Mouse (Mus musculus) ES-Bruce4 (cell line): ENCODE measurements at regions not wholly inside any gene's neighbourhood (a gene's known extent, or its start where the extent isn't known, plus 50 kb on each side); places are given as distances from the start of the nearest gene placed in this dataset.

Experiments used
- H3K27ac ChIP-seq: 2 replicates; pipeline ENCODE4 v1.5.1; 2012; ENCODE audit warnings: low read length, inconsistent platforms; ENCODE audit not compliant: insufficient read depth
- H3K27me3 ChIP-seq: 2 replicates; pipeline ENCODE4 v1.6.1; 2012; ENCODE audit warnings: mild to moderate bottlenecking, low read length, inconsistent platforms; ENCODE audit not compliant: control insufficient read depth, poor library complexity, insufficient read depth, severe bottlenecking
- H3K36me3 ChIP-seq: 2 replicates; pipeline ENCODE4 v1.6.1; 2012; ENCODE audit warnings: inconsistent platforms, mild to moderate bottlenecking, low read length, moderate library complexity; ENCODE audit not compliant: control insufficient read depth, poor library complexity, insufficient read depth, severe bottlenecking
- H3K4me1 ChIP-seq: one replicate; pipeline ENCODE4 v1.8.1; 2011; ENCODE audit warnings: low read length; ENCODE audit not compliant: control insufficient read depth, insufficient read depth
- H3K4me3 ChIP-seq: 2 replicates; pipeline ENCODE4 v1.5.1; 2011; ENCODE audit warnings: low read depth, mild to moderate bottlenecking, low read length
- H3K9ac ChIP-seq: 2 replicates; pipeline ENCODE4 v1.6.1; 2012; ENCODE audit warnings: low read depth, mild to moderate bottlenecking, inconsistent platforms; ENCODE audit not compliant: poor library complexity, severe bottlenecking
- H3K9me3 ChIP-seq: replicated peaks from 2 replicates; pipeline ENCODE4 v1.6.1; 2012; ENCODE audit warnings: mild to moderate bottlenecking, low read length, inconsistent platforms; ENCODE audit not compliant: control insufficient read depth, poor library complexity, insufficient read depth, severe bottlenecking
- CTCF ChIP-seq: IDR thresholded peaks from one replicate; pipeline ENCODE4 v1.8.1; 2011; ENCODE audit warnings: low read depth, low read length
- EP300 ChIP-seq: IDR thresholded peaks from 2 replicates; pipeline ENCODE4 v1.6.1; 2011; ENCODE audit warnings: low read depth, low read length; ENCODE audit not compliant: insufficient read depth
- POLR2A ChIP-seq: IDR thresholded peaks from one replicate; pipeline ENCODE4 v1.8.1; 2011; ENCODE audit warnings: low read length; ENCODE audit not compliant: insufficient read depth

DNA sequence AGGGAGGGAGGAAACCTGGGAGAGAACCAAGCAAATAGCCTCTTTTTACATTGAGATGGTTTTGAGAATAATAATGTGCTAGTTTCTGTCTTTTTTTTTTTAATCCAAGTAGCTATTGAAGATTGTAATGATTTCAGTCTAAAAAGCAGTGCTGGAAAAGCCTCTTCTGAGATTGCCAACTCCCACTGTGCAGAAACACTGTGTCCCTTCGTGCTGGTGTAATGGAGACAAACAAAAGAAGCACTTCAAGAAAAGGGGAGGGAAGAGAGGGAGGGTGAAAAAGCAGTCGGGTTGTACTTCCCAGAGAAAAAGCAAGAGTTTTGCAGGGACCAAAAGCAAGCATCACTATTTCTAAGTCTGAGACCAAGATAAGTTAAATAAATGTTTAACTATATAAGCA is 669.4 kb upstream of the Mms22l start:
- Histone ChIP-seq H3K4me3 (no peak overlapping the region), H3K27me3 (no peaks in the 10 kb centered on the region), H3K9ac (no peak overlapping the region), H3K4me1 (no peaks in the 10 kb centered on the region), H3K36me3 (no peaks in the 10 kb centered on the region), H3K9me3 (no peaks in the 10 kb centered on the region), H3K27ac (no peak overlapping the region)
- no peak for TF ChIP-seq EP300
- no peak for TF ChIP-seq POLR2A
- no peak for TF ChIP-seq CTCF

DNA sequence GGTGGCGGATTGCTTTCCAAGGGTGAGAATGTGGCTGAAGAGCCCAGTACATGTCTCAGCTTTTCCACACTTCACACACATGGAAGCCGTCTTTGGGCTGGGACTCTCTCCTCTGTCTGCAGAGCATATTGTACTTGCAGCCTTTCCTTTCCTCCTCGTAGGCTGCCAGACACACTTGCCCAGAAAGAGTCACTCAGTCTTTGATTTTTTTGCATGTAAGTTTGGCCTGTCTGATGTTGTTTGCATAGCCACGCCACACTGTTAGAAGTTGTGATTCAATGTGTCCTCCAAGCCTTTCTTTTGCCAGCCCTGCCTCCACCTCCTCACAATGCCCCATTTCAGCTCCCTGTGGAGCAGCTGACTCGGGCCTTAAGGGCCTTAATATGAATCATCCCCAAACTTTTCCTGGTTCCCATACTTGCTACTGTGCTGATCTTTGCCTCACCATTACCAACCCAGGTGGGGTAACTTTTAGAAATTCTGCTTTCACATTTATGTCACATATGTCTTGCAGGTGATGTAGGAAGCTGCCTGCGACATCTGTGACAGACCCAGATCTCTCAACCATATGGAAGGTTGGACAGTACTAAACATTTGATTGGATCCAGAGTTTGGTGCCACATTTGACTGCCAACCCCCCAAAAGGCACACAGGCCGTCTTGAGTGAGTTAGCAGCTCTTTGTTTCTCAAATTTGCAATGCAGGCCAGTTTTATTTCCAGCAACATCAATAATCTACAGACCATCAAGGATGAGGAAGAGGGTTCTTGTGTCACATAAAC is 663.7 kb upstream of the Mms22l start:
- Histone ChIP-seq H3K27ac (no peak overlapping the region), H3K9me3 (no peaks in the 10 kb centered on the region), H3K27me3 (no peaks in the 10 kb centered on the region), H3K9ac (no peak overlapping the region), H3K4me1 (no peaks in the 10 kb centered on the region), H3K36me3 (no peaks in the 10 kb centered on the region), H3K4me3 (no peak overlapping the region)
- no peak for TF ChIP-seq EP300
- TF ChIP-seq POLR2A = no peak
- TF ChIP-seq CTCF = no peak

DNA sequence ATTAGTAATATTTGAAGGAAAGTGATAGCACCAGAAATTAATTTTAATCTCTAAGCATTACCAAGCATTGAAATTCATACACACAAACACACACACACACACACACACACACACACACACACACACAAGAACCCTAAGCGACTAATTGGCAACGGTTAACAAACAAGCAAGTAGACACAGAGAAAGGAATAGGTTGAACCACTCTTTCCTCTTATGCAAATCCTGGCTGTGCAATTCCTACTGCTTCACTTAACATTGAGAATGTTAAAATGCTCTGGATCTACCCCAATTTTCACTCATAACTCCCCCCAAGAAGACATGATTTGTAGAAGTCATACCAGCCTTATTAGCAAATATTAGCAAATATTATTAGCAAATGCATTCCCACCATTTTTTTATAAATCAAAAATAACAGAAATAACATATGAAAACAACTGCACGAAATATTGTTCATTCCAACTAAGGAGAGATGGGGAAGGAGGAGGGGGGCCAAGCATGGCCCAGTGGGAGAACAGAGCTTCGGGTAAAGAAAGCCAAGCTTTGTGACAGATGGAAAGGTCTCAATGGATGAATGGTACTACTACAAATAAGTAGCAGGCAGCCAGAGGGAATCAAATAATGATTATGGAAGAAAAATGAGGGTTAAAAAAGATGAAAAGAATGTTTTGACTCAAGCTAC is 652.5 kb upstream of the Mms22l start:
- Histone ChIP-seq H3K27me3 (no peaks in the 10 kb centered on the region), H3K9ac (no peak overlapping the region), H3K9me3 (no peaks in the 10 kb centered on the region), H3K27ac (no peak overlapping the region), H3K36me3 (no peaks in the 10 kb centered on the region), H3K4me1 (no peaks in the 10 kb centered on the region), H3K4me3 (no peak overlapping the region)
- no peak for TF ChIP-seq CTCF
- TF ChIP-seq EP300 = no peak
- TF ChIP-seq POLR2A = no peak

DNA sequence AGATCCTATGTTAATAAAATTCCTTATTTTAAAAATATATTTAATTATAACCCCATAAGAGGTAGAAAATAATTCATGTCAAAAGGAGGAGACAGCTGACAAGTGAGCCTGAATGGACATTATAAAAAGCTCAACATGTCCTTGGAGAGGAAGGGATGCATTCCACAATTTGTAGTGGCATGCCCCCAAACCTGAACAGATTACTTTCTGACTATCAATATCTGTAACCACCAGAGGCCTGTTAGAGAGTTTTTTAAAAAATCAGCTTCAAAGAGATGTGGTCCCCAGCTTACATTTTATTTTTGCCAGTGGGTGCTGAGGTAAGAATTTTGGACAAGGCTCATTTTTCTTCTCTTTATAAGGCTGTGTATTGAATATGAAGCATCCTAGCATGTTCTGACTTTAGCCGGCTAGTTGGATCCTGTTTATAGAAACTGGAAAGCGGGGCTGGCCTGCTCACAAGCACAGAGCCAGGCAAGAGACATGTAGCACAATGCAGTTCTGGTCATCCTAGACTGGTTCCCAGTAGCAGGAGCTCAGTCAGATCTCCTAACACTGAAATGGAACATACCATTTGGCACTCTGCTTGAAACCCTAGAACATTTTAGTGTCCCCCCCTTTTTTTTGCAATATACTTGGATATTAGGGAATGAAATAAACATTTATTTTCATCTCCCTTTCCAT is 651.8 kb upstream of the Mms22l start:
- Histone ChIP-seq H3K27ac (no peak overlapping the region), H3K27me3 (no peaks in the 10 kb centered on the region), H3K4me1 (no peaks in the 10 kb centered on the region), H3K9ac (no peak overlapping the region), H3K4me3 (no peak overlapping the region), H3K9me3 (no peaks in the 10 kb centered on the region), H3K36me3 (no peaks in the 10 kb centered on the region)
- no peak for TF ChIP-seq CTCF
- TF ChIP-seq POLR2A = no peak
- TF ChIP-seq EP300 = no peak

DNA sequence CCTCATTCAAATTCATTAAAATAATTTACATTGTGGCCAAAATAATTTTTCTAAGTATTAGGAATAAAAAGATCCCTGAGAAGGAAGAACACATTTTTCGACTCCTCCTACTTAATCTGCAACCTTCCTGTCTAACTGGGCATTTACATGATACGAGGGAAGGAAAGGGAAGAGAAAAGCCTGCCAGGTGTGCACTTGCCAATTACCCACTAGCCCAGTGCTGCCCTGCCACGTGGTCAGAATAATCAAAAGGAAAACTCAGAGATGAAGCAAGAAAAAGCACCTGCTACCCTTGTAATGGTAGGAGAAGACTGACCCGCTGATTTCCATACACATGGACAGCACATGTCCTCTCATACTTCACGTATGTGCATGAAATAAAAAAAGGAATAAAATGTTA is 651.0 kb upstream of the Mms22l start:
- Histone ChIP-seq H3K36me3 (no peaks in the 10 kb centered on the region), H3K4me1 (no peaks in the 10 kb centered on the region), H3K9me3 (no peaks in the 10 kb centered on the region), H3K4me3 (no peak overlapping the region), H3K27me3 (no peaks in the 10 kb centered on the region), H3K9ac (no peak overlapping the region), H3K27ac (no peak overlapping the region)
- TF ChIP-seq CTCF (no peak), POLR2A (no peak), EP300 (no peak)

DNA sequence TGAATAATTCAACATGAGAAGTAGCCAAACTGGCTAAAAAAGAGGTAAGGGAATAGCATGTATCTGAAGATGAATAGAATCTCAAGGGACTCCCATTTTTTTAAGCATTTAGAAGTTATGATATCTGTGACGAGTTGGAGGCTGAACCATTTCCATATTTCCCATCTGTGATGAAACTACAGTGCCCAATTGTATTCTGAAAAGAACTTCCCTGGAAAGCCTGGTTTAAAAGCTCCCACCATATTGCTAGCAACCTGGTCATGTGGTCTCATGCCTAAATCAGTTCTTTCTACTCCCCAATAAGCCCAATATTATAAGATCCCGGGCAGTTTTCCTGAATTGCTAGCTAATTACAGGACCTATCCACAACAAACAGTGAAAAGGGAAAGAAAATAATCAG is 645.6 kb upstream of the Mms22l start:
- Histone ChIP-seq H3K27ac (no peak overlapping the region), H3K4me1 (no peaks in the 10 kb centered on the region), H3K4me3 (no peak overlapping the region), H3K27me3 (no peaks in the 10 kb centered on the region), H3K36me3 (no peaks in the 10 kb centered on the region), H3K9ac (no peak overlapping the region), H3K9me3 (no peaks in the 10 kb centered on the region)
- no peak for TF ChIP-seq EP300
- TF ChIP-seq POLR2A = no peak
- TF ChIP-seq CTCF = no peak
